Mouse (Mus musculus): ENCODE results near the gene Ndufs2.

GRCm38 (mm10) chr1:171213801-171214496, 37.2 kb downstream of the Ndufs2 start, which contains the start of gene Nr1i3:
- TF ChIP-seq CTCF (IDR thresholded peaks at IDR 0.05; ENCODE audit: low read depth), result no peak
- TF ChIP-seq EP300 (IDR thresholded peaks at IDR 0.05; ENCODE audit: low read depth), result no peak

Measured in heart, postnatal 0 days (tissue).